Mouse (Mus musculus) left cerebral cortex, adult 2 months (tissue): ENCODE results near the gene Btbd35f6. TPM values are rescaled to one million over a fixed set of nuclear protein-coding genes. Genes with fewer than 3 reads are reported as not detected.
"Not testable (repeated sequence)": the region's sequence is repeated elsewhere in the genome, so short reads cannot be mapped to it uniquely, and the experiment has no call there.

Experiments used
- DNase-seq, 2 experiments: peaks; one replicate each; pipeline ENCODE4 v3.0.0; 2021 to 2022; ENCODE audit warnings: low spot score in 2 of 2, mixed read lengths in 1 of 2; ENCODE audit errors: extremely low spot score in 1 of 2
- H3K27ac ChIP-seq: fragments of 200-600 bp; 2 replicates; pipeline ENCODE4 v1.8.1; 2022
- H3K4me3 ChIP-seq: fragments of 200-600 bp; 2 replicates; pipeline ENCODE4 v1.8.1; 2022
- intact Hi-C: fragments of 180-260 bp; cut with DNase I; formaldehyde crosslinking; loops from one replicate; pipeline ENCODE4 v1.15.1; 2025
- long read RNA-seq, 2 experiments: library from polyadenylated mRNA; stranded (forward); transcript quantifications; one replicate each; pipeline ENCODE4 v2.0.0; 2021; ENCODE audit warnings: borderline mapping rate in 2 of 2
- total RNA-seq, 2 experiments: library from RNA; stranded (reverse); gene quantifications; 2 replicates each; pipeline ENCODE4 v1.2.3; 2021

Gene Btbd35f6
- total RNA-seq, result not detected
- long read RNA-seq, experiment 1, result 0 reads
- long read RNA-seq, experiment 2, result 0 reads

DNA sequence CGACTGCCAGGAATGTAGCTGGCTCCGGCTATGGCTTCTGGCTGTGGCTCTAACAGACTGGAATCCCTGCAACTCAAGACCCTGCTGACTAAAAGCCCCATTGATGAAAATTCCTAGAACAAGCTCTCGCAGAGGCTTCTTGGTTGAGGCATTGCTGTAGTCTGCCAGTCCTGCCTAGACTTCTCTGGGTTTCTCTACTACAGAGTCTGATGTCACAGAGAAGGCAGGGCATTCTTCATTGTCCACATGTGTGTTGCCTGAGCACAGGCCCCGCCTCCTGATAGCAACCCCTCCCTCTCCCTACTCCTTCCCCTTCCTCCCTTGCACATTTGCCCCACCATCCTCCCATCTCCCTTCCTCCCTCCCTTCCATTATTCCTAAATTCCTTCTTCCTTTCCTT lies at the start of gene Btbd35f6:
Gene Btbd35f6, minus strand, starts transcription at position 101 of the 400 bp plus-strand sequence.
- intact Hi-C loops, result not testable (repeated sequence)

GRCm38 (mm10) chrX:33986716-33987115 lies 30.4 kb upstream of the Btbd35f6 start, which contains the start of gene Gm21870:
Gene Gm21870 (minus strand): TSS chrX:33986816.
- intact Hi-C loops, DNase-seq, H3K4me3 ChIP-seq, H3K27ac ChIP-seq: not testable (repeated sequence)

More for the DNA sequence above, at the start of gene Btbd35f6:
- H3K27ac ChIP-seq, H3K4me3 ChIP-seq, DNase-seq: not testable (repeated sequence)

GRCm38 (mm10) chrX:33930216-33930615 lies 26.1 kb downstream of the Btbd35f6 start:
- DNase-seq, result peak in 1 of 2 experiments; percentile 10
- H3K27ac ChIP-seq, H3K4me3 ChIP-seq, intact Hi-C loops: not testable (repeated sequence)

- H3K4me3 ChIP-seq, intact Hi-C loops, H3K27ac ChIP-seq: not testable (repeated sequence)
- peak in 1 of 2 experiments; percentile 9 for DNase-seq
Measured at GRCm38 (mm10) chrX:33928225-33928624, 28.1 kb downstream of the Btbd35f6 start.

GRCm38 (mm10) chrX:33926344-33926743 lies 30.0 kb downstream of the Btbd35f6 start:
- H3K4me3 ChIP-seq, DNase-seq, intact Hi-C loops, H3K27ac ChIP-seq: not testable (repeated sequence)

- intact Hi-C loops, H3K27ac ChIP-seq: not testable (repeated sequence)
- DNase-seq, result peak in 1 of 2 experiments; percentile 9
Measured at GRCm38 (mm10) chrX:33925420-33925819, 30.9 kb downstream of the Btbd35f6 start.

More at GRCm38 (mm10) chrX:33925420-33925819, 30.9 kb downstream of the Btbd35f6 start:
- H3K4me3 ChIP-seq, result not testable (repeated sequence)

Other genes starting within 250 kb of the Btbd35f6 start
- not detected for gene Gm21870, start 30.3 kb upstream of the Btbd35f6 start, total RNA-seq
- gene Btbd35f9, start 205.0 kb upstream of the Btbd35f6 start, total RNA-seq, result not detected